Mouse (Mus musculus): ENCODE measurements around the gene Yipf3.
A peak's percentile ranks its signal among the peaks of the same experiment; 100 is the strongest.

Gene Yipf3

DNA sequence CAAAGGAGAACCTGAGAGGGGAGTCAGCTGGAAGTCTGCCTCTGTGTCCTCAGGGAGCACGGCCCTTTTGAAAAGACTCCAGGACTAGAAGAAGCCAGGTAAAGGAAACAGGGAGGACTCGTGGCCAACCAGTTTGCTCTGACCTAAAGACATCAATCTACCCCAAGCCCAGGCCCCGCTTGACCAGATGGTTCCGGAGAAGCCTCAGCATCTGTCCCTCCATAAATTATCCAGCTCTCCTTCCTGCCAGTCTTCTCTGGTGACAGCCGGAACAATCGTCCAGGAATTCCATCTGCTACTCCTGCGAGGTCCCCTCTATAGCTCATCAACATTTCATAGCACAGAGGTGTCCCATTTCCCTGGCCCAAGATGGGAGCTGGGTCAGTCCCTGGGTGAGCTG, 36.8 kb downstream of the Yipf3 start:
- no peak for DNase-seq (ENCODE audit: low read depth)

DNA sequence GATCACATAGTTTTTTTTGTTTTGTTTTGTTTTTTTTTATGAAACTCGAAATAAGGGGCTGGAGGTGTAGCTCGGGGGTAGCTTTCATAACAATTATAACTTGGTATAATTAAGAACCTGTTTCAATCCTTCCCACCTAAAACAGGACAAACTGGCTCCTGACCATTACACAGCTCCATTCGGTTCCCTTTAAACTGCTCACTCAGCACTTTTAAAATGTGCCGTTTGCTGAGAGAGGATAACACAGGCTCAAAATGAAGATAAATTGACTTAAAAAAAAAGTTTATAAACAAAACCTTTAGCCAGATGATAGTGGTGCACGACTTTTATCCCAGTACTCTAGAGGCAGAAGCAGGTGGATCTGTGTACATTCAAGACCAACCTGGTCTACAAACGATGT, 37.5 kb downstream of the Yipf3 start:
- DNase-seq (ENCODE audit: low read depth): no peak

DNA sequence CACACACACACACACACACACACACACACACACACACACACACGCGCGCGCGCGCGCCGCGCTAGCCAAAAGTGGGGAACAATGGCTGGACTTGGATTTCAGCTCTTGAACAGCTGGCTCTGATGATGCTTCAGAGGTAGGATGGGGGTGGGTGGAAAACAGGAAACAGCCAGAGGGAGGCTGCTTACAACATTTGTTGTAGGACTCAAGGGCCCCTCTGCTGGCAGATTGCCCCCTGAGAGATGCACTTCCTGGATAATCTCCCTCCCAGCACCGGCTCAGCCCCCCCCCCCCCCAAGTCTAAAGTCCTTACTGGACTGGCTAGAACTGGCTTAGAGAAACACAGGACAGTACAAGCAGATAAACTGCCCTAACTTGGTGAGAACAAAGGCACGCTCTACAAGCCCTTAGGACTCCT, 39.8 kb downstream of the Yipf3 start:
- DNase-seq (ENCODE audit: low read depth): peak; percentile 28

DNA sequence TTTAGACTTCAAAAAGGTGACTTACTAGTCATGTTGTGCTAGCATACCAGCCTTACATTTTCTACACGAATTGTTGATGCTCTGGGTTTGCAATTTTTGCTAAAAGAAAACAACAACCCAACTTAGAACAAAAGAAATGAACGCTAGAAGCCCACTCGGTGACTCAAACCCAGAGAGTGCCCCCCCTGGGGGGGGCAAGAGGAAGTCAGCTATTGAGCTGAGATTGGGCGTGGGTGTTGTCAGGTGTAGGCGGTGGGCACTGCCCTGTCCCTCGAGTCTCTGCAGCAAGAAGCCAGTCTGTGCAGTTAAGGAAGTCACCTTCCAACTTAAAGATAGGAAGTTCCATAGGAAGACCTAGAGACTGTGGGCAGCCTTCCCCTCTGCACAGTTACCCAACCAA, 48.7 kb downstream of the Yipf3 start:
- DNase-seq (ENCODE audit: low read depth): no peak

DNA sequence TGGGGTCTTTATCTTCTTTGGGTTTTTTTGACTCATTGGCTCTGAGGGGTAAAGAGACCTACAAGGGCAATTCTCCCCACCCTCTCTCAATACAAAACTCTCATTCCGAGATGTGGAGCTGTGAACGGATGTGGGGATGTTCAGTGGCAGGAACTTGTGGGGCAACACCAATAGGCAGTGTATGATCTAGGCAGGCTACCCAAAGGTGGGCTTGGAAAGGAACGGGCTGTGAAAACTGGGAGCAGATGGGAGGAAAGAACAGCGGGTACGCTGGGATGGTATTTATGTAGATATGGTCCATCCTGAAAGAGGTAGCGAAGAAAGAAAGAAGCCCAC, 49.1 kb downstream of the Yipf3 start:
- no peak for DNase-seq (ENCODE audit: low read depth)

DNA sequence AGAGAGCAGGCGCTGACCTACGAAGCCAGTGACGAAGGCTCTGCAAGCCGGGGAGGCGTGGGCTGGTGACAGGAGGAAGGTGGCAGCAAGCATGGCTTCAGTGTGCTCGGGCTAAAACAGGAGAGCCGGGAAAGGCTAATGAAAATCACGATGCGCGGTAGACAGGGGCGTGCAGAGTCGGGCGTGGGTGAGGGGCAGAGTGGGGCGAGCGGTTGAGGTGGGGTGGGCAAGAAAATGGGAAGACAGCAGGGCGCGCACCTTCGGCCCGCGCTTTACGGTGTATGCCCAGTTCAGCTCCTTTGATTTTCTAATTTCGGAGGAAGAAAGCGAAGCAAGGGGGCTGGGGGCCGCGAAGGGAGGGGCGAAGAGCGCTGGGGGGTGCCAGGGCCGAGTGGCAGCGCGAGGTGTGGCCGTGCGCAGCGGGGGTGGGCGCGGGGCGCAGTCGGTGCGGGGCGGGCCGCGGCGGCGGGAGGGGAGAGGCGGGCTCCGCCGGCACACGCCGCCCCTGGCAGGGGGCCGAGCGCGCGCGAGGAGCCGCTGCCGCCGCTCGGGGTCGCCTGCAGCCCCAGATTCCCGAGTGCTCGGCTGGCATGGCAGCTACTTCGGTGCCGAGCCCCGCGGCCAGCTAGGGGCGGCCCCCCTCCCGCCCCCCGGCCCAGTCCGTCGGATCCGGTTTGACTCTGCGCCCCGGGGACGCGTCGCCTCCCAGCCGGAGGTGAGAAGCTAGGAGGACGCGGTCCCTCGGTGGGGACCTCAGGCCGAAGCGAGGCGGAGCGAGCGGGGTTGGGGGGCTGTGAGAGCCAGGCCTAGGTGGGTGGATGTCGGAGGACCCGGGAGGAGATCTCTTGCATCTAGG, 49.7 kb downstream of the Yipf3 start, which contains the start of gene Dlk2:
TSS of gene Dlk2 (plus strand) at position 58 of the 856 bp plus-strand sequence.
- DNase-seq (ENCODE audit: low read depth): no peak

DNA sequence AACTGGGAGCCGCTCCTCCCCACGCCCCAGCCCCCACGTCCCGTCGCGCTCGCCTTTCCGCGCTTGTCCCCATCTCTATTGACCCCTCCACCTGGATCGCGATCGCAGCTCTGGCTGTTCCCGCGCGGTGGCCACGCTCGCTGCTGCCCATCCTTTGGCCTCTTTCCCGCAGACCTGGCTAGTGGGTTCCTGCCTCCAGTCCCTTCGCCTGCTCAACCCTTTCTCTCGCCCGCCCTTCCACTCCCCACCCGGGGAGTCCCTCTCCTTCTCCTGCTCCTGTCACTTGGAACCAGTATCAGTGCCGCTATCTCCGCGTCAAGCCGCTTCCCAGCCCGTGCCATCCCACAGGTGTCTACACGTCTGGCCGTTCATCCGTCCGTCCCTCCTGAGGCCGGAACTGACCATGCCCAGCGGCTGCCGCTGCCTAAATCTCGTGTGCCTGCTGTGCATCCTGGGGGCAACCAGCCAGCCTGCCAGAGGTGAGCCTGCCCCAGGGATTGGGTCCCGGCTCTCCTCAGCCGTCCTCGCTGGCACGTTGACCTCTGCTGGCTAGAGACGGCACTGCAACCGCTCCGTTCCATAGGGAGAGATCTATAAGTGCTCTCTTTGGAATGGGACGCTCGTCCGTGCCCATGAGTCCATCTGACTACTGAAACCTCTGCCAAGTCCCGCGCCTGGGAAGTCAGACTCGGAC, 50.5 kb downstream of the Yipf3 start:
- DNase-seq (ENCODE audit: low read depth): peak; percentile 54

DNA sequence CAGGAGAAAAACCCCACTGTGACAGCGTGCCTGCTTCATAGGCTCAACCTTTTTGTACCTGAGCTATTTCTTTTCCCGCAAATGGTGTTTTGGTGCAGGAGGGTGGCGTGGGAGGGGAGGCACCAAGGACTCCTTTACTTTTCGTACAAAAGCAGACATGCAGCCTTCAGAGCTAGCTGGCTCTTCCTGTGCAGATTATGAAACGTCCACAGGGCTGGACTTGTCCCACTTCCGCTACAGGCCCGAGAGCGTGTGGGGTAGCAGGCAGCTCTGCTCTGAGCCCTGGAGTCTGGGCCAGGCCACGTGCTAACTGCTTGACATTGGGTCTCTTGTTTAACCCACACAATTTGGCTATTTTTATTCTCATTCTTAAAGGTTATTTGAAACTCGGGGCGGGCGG, 54.0 kb downstream of the Yipf3 start:
- no peak for DNase-seq (ENCODE audit: low read depth)
